Mouse (Mus musculus) gastrocnemius, adult 8-10 months (tissue): Measurements from ENCODE around the gene Sh3tc1. TPM values are rescaled to one million over a fixed set of nuclear protein-coding genes. Genes with fewer than 3 reads are reported as not detected.

Experiments
- DNase-seq, 2 experiments: peaks; one replicate each; pipeline ENCODE4 v3.0.0; 2022; ENCODE audit warnings: low spot score in 2 of 2
- total RNA-seq, 4 experiments: library from RNA; stranded (reverse); gene quantifications; 2 replicates each; pipeline ENCODE4 v1.2.4; 2022

Sh3tc1 gene
- total RNA-seq, 4 experiments from 2014 or later: 1.4 to 2.9 (median 1.9) TPM

DNA sequence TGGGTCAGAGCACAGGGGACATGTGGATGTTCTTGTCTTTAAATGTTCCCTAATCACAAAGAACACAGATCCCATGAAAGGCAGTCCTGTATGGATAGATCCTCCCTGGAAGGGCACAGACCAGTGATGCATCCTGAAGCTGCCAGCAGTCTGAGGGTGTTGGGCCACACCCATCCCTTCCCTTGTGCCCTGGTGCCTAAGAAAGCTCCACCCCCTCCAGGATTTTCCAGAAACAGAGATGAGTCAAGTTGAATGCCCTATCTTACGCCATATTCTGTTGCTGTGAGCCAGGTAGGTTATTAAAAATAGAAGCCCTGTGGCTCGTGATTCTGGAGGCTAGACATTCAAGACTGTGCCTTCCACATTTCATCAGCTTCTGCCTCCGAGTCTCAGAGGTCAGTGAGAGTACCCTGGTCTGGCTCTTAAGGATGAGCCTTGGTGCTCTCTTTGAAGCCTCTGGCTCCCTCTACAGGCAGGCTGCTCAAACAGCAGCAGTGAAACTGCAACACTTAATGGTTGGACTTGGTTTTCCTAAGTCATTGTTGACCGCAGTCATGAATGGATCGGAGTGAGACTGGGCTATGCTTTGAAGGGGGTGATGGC, 15.4 kb upstream of the Sh3tc1 start:
- DNase-seq: peak; percentile 41 to 54

DNA sequence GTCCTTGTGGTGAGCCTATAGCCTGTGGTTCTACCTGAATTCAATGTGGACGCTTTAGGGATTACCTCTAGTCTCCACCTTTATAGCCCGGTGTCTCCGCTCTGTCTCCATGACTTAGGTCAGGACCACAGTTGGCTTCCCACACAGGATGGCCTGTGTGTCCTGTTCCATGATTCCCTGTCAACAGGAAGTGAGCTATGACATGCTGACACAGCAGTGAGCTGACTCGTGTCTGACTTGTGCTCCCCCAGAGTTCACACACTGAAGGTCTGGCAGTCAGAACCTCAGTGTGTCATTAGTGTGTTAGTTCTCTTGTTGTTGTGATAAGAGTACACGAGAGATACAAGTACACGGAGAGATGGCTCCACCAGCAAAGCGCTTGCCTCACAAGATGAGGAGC, 11.2 kb upstream of the Sh3tc1 start:
- no peak for DNase-seq

DNA sequence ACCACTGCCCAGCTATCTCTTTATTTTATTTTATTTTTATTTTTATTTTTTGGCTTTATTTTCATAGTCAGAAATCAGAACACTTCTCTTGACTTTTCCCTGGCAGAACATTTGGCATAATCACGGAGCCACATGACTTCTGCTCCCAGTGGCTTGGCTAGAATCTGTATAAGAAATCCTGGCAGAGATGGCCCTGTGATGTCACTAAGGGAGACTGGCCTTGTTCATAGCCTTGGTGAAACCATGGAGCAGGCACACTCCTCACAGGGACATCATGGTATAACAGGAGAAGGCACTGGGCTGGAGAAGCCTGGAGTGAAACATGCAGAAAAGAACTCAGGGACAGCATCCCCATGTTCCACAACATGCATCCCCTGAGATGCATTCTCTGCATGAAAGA, 10.2 kb upstream of the Sh3tc1 start:
- DNase-seq: no peak

DNA sequence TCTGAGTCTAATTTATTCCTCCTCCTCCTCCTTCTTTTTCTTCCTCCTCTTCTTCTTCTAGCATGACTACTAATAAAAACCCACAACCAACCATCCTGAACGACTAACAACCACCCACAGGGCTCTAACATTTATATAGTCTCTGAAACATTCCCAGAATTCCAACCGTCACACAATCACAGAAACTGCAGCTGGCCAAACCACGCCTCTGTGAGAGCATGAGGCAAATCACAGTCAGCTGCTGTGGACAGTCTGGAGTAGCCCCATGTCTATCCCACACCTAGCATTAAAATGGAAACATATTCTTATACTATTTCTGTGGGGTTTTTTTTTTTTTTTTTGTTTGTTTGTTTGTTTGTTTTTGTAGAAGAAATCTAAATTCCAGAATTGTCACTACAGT, 9.6 kb upstream of the Sh3tc1 start:
- no peak for DNase-seq

DNA sequence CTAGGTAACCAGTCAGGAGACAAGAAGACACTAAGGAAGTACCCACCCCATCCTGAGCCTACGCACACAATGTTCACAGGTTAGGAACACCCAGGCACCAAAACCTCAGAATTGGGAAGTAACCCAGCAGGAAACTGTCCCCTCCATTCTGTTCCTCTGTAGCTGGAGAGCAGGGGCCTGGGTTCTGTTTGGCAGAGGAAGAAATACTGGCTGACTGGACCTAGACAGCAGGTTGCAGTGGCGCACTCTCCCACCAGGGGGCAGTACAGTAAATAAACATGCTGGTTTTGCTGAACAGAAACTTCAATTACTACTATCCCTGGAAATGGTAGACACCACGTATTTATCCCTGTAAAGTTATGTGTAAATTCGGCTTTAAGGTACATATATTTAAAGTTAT, 7.1 kb upstream of the Sh3tc1 start:
- DNase-seq: peak; percentile 50 to 52

DNA sequence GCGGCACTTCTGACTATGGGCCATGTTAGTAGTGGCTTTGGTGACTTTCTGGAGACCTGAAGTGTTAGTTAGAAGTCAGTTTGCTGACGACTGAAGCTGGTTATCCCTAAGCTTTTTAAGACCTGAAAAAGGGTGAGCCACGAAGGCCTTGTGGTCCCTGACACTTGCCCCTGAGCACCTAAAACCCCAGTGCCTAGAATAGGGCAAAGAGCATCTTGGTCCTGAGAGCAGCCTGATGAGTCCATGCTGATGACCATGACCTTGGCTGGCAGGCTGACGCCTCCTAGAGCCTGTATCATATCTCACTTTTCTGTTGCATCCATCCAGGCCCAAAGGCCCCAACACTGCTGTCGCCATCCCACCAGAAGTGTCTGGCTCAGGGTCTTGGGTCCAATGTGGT, 5.6 kb upstream of the Sh3tc1 start:
- no peak for DNase-seq

DNA sequence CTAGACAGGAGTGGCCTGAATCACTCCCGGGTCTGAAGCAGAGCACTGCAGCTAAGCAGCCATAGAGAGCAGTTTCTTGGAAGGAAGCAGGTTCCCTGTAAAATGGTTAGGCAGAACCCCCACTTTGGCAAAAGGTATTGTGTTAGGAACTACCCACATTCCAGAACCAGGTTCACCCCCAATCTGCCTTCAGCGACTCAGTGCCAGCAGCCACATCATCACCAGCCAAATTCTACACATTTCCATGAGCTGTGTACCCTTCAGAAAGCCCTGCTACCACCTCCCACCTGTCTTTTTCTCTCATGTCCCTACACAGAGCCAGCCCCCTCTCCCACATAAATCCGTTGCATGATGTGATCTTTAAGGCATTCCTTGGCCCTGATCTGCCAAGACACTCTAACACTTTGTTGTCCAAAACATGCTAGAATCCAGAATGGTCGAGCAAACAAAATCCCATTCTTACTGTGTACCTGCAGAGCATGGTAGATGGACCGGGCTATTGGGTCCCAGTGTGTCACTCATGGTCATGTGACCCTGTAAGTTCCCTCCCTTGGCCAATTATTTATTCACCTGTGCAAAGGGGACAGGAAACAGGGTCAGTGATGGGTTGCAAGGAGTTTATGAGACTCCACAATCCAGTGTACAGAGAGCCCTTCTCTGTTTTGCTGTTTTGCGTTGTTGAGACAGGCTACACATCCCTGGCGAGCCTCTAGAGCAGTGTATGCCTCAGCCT, 4.4 kb upstream of the Sh3tc1 start:
- no peak for DNase-seq

DNA sequence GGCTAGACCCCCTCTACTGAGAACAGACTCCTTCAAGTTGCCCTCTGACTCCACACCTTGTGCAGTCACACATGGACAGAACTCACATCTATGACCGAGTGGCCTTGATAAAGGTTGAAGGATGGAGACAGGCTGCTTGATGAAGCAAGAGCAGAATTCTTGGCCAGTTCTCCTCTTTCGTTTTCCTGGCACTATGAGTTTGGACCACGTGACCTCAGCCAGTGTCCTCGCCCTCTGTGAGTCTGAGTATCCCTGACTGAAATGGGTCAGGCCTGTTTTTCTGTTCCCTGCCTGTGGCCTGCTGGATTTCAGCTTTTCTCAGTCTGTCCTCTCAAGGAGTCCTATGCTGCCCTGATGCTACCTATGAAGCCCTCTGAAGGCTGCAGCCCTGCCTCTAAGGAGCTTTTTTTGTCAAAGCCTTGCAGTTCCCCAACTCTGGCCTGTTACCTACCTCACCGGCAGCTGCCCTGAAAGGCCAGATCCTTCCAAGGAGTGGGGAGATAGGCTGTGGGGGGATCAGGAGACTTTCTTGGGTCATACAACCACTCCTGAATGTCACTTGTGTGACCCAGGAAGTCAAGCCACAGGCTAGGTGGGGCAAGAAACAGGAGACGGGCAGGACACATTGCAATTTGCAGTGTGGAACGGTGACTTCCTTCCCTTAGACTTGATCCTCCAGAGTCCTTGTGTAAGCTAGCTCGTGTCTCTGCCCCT, 3.6 kb upstream of the Sh3tc1 start:
- DNase-seq: peak; percentile 71 to 74

DNA sequence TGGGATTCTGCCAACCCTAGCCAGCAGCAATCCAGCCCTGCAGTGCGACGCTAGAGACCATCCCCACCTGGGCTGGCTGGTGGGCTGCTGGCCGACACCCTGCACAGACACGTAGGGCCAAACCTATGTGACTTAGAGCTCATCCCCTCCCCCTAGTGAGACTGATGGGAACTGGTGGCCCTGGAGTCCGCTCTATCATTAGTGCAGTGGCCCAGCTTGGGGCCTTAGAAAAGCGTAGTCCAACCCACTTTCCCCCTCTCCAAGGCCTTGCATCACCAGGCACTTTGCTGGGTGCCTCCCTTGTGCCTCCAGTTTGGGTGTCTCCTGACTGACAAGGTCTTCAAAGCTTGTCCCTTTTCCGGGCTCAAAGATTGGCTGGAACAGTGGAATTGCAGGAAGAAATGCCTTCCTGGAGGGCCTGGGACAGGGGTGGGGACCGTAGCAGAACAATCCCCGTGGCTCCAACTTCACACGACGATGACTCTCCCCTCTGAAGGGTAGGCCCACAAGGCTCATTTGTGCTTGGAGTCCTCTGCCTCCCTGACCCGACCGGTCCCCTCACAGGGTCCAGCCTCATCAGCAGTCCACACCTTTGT, 1.5 kb upstream of the Sh3tc1 start:
- DNase-seq: no peak

DNA sequence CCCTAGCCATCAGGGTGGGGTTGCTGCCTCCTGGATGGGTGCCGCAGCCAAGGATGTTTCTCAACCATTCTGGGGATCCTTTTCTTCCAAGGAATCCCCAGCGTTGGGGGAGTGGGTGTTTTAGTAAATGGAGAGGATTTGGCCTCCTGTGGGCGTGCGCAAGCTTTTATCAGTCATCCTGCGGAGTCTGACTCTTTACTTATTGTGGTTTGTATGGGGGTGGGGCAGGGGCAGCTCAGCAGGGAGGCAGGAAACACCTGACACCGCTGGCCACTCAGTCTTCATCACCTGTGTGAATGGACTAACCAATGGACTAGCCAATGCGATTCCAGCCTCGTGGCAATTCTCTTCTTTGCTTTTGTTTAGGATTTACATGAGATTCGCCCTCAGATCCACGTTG, 929 bp upstream of the Sh3tc1 start:
- DNase-seq: no peak

DNA sequence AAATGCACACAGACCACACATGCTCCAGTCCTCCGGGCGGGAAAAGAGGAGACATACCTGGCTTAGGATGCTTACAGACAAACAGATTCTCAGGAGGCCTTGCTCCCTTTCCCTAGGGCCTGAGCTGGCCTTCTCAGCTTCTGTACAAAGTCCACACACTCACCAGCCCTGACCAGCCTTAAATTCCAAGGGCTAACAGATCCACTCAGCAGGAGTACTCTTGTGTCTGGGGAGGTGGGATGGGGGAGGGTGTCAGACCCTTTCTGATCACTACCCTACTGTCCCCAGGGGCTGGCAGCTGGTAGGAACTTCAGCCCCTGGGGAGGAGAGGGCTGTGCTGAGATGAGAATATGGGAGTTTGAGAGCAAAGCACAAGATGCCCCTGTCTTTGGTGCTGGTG, 782 bp downstream of the Sh3tc1 start:
- DNase-seq: no peak

DNA sequence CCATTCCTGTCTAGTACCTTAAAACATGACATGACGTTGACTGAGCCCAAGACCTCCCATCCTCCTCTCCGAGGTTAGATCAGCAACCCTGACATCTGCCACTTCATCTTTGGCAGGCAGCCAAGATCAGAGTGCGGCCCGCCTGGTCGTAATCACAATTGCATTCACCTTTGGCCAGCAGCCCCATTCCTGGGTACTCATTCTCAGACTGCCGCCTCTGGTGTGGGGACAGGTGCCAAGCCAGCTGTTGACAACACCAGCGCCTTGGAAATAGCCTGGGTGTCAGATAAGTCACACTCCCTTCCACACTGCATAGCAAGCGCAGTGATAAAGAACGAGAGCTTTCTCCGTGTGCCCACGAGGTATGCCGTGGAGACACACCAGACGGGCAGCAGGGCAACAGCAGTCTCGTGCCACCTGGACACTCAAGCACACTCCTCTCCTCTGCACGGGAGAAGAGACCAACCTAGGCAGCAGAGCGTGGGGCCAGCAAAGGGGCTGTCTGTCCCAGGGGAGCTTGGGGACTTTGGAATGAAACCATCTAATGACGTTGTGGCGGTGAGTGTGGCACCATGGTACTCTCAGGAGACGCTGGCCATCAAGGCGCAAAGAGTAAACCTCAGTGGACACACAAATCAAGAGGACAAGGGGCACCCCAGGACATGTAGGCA, 2.4 kb downstream of the Sh3tc1 start:
- no peak for DNase-seq

DNA sequence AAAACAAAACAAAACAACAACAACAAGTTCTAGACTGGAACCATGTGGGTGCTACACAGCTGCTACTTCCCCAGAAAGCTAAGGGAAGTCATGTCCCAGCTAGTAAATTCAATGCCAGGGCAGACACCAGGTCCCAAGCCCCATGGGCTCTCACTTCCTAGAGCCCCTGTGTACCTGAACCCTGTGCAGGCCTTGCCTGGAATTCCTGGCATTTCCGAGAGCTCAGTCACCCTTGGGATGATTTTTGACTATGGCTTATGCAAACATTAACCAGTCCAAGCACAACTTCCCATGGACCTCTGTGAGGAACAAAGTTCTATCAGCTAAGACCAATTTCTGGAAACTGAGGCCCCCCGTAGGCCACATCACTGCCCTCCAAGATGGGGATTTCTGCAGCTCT, 6.3 kb downstream of the Sh3tc1 start:
- DNase-seq: no peak

DNA sequence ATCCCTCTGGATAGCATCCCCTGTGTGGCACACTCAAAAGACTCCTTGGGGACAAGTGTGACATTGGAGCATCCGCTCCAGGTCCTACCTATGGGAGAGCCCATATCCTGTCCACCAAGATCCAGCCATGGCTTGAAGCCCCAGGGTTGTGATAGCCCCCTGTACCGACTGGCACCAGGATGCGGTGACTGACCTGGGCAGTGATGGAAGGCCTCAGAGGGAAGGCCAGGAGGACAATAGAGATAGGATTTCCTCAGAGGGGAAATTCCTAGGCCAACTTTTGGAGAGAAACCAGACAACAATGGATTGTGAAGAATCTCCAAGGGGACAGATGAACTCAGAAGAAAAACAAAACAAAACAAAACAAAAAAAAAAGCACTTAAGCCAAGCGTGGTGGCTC, 8.8 kb downstream of the Sh3tc1 start:
- no peak for DNase-seq

DNA sequence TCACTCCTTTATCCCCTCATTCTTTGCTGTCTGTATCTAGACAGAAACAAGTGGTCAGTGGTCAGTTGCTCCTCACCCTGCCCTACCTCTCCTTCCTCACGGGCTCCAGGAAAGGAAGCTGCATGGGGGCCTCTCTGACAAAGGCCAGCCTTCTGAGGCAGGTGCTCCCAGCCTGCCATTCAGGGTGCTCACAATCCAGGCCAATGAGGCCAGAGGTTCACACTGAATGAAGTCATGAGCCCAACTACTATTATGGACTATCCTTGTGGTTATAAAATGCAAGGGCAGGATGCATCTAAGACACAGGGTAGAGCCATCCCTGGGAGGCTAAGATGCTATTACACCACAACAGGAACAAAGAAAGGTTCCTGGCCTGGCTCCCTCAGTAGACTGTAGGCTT, 9.2 kb downstream of the Sh3tc1 start:
- no peak for DNase-seq

DNA sequence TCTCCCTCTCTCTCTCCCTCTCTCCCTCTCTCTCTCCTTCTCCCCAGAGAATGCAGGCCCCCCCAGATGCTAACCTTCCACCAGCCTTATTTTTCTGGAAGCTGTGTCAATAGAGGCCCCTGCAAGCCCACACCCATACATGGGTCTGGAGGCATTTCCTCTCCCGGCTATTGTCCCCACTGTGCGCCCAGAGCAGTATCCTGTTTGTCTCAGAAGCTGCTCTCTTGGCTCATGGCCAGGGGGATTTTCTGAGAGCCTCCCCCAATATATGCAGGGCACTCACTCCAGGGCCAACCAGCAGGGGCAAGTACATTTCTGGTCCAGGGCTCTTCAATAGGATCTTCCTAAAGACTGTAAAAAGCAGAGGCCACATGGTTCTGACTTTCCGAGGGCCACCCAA, 9.9 kb downstream of the Sh3tc1 start:
- DNase-seq: no peak

DNA sequence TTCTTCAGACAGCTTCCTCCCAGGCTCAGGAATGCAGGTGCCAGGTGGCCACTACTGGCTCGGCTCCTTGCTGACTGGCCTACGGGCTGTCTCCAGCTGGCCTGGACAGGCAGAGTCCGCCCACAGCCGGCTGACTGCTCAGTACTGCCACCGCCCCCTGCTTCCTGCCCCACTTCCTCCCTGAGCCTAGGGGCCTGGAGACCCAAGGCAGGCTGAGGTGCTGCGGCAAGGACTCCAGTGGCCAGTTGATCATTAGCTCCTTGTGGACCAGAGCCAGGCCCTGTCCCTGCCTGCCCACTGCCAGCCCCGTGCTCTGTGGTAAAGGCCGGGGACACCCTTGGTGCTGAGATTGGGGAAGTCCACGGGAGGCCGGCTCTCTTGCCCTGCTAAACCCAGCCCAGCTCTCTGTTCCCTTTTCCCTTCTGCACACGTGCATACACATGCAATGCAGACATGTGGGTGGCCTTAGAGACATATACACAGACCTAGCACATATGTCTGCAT, 10.8 kb downstream of the Sh3tc1 start:
- DNase-seq: peak; percentile 16 to 30

DNA sequence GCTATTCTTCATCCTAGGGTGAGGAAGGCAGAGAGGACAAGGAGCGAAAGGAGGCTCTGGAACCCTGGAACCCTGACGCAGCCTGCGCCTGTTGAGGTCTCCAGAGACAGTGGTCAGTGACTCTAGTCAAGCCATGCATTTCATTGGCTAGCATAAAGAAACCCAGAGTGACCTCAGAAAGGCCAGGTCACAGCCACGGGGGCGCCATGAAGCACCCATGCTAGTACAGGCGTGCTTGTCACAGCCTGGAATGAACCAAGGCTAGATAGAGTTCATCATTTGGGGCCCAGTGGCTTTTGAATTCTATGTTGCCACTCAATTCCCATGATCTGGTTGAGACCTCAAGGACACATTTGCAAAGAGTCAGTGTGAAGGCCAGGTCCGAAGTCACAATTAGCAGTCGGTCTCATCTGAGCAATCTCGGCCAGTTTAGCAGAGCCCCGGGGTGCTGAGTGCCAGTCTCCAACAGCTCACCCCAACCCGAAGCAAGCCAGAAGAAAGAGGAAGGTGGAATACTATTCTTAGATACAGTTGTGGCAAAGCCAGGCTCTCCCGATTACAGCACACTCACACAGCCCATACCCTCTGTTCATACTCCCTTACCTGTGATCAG, 11.3 kb downstream of the Sh3tc1 start:
- no peak for DNase-seq

DNA sequence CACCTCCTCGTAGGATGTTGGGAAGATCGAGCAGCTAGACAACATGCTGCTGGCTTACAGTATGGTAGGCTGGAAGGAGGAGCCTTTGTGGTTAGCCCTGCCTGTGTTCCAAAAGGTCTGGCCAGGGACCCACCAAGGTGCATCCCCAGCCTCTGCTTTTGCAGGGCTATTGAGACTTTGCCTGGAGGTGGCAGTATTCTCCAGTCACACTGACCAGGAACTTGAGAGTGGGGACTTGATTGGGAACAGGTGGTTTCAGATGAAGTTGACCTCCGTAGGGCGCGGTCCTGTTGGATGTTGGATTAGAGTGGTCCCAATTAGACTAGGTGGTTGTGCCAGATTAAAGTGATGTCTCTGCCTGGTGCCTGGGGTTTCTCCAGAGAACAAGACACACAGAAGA, 12.3 kb downstream of the Sh3tc1 start:
- DNase-seq: no peak

DNA sequence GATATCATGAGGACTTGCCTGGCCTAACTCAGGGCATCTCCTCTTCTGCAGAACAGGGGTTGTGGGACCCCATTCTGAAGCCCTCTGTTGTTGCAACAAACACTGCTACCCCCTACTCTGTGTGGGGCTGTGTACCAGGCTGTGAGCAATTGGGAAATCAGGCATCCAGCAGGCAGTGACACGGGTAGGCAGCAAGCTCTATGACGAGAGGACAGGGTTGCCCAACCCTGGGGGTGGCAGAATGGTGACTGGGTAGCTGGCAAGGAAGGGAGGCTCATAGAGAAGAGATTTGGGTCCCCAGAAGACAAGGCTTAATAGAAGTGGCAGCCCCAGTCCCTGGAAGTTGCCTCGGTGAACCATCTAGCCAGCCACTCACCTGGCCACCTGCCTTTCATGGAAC, 13.9 kb downstream of the Sh3tc1 start:
- DNase-seq: no peak

DNA sequence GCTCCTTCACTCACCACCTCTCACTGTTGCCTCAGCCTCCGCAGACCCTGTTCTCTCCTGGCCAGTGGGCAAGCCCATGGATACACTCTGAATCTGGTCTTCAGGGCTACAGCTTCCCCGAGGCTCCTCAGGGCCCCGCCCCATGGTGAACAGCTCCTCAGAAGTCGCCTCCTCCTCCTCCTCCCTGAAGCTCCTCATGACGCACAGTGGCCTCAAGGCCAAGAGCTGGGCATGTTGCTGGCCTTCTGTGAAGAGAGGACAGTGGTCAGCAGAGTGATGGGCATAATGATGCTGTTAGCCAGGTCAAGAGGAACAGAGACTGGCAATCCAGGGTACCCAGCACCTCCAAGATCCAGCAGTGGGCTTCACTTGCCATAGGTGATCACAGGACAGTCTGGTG, 15.9 kb downstream of the Sh3tc1 start:
- DNase-seq: no peak
